Mouse (Mus musculus) heart, postnatal 10 days (tissue): Measurements from ENCODE around the gene Col4a2. TPM values are rescaled to one million over a fixed set of nuclear protein-coding genes. Genes with fewer than 3 reads are reported as not detected.

Experiments
- DNase-seq, 2 experiments: peaks; one replicate each; pipeline ENCODE4 v3.0.0; 2021
- intact Hi-C: fragments of 180-260 bp; cut with DNase I; formaldehyde crosslinking; loops from one replicate; pipeline ENCODE4 v1.15.1; 2025
- total RNA-seq, 2 experiments: library from RNA; stranded (reverse); gene quantifications; 2 replicates each; pipeline ENCODE4 v1.2.3; 2021

Gene Col4a2
- total RNA-seq, 2 experiments from 2014 or later = 697 to 713 TPM

DNA sequence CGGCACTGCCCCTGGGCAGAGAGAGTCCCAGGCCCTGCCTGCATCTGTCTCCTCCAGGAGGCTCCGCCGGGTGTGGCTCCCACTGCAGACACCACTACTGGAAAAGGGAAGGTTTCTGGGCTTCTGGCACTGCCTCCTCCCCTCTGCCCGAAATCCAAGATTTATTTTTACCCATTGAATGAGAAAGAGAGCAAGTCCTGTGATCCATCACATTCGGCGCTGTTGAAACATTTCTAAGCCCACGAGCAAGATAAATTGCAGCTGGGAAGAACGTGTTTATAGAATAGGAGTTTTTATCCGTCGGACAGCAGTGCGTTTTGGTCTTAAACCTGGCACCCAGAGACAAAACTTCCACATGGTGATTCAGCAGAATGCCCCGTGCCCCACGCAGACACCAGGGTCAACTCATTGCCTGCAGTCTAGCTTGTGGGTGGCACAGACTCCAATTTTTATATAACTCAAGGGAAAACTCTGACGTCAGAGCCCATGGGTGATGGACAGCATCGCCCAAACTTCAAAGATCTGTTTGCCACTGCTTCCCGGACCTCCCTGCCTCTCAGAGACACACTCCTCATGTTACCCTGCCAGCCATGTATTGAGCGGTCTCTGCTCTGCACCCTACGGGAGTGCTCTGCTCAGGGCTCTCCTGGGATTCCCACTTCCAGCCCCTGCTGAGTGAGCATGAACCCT, 63.3 kb downstream of the Col4a2 start:
- intact Hi-C loops = no loop called here
- peak in 1 of 2 experiments; percentile 50 for DNase-seq

DNA sequence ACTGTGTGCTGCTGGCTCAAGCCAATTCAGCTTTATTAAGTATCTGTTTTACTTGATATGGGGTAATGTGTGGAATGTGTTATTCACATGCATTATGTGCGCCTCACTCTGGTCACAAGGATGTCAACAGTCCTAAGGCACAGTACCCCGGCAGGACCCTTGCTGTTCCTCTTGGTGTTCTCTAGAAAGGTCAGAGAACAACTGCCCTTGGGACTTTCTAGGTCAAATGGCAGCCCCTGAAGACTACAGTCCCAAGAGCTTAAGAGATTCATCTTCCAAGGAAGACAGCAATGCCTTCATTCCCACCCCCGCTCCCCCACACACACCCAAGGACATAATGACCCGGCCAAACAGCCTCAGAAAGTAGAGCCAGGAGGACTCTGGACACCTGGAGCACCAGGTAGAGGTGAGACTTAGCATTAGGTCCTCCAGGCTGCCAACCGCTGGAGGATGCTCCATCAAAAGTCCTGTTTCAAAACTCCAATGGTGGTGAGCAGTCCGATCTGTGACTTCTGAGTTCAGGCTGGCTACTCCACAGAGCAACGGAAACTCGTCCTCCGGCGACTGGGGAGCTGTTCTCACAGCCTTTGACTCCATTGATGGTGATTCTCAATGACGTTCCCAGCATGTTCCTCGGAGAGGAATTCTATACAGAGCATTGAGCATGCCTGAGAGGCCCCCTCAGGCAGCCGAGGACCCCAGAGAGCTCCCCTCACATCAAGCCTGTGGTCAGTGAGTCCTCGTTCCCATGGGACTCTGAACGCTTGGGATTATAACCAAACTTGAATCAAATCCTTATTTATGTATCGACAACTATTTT, 65.0 kb downstream of the Col4a2 start:
- intact Hi-C loops = no loop called here
- DNase-seq = no peak

DNA sequence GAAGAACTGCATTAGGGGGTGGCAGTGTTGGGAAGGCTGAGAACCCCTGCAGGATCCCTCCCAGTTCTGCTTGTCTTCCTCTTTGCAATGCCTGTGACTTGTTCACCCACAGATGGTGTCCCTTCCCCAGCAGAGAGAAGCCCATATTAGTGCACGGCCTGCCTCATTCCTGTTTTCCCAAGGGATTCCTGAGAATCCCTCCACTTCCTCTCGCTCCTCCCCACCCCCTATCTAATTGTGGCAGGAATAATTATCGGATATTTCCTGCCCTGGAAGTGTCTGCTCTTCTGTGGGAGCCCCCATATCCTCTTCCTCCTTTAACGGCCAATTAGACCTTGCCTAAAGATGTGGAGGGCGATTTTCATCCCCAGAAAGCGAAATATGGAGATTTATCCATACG, 67.0 kb downstream of the Col4a2 start:
- peak; percentile 41 to 56 for DNase-seq
- intact Hi-C loops = no loop called here

DNA sequence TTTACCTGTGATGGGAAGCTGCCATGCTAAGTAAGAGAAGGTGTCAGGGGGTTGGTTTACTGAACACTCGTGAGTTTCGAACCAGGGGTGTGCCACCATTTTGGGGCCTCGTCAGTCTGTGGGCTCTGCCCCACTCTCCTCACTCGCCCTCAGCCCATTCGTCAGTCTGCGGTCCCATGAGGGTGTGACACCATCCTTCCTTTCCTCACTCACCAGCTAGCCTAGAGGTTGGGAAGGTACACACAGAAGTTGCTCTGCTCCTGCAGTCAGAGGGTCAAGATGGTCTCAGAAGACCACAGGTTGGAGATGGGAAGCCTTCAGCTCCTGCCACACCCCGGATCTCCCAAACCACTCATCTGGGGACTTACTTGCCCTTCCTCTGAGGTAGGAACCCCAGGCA, 68.9 kb downstream of the Col4a2 start:
- intact Hi-C loops = loop anchor here (5.0 kb wide), 1 partner anchor 49 kb away; no protein-coding TSS in a partner anchor
- DNase-seq = no peak

DNA sequence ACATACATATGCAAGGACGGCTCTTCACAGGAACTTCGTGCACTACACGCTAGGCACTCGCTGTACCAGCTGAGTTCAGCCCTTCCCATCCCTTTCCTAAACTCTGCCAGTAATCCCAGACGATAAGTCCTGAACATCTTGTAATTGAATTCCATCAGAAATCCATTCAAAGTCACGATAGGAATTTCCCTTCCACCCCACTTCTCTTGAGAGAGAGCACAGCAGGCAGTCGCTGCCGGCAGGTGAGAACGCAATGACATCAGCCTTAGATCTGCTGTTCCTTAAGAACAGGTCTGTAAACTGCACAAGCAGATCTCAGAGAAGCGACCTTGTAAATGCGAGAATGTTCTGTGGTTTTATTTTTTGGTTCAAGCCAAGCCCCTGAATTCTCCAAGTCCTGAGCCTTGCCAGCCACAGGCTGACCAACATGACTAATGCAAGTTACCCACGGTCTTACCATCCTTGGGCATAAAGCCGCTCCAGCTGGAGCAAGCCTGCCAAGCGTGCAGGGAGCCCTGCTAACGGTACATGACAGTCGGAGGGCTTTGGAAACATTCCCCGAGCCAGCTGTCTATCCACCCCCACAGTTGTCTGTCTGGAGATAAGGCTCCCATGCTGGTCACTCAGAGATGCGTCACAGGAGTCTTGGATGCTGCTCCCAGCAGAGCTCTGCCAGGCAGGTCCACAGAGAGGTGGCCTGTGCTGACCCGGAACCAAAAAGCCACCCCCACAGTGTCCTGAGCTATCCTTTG, 69.6 kb downstream of the Col4a2 start:
- intact Hi-C loops = loop anchor here (1.0 to 5.0 kb wide), 2 partner anchors 50 to 70 kb away; partner anchors contain the start of genes Col4a1 and Col4a2
- peak; percentile 82 to 90 for DNase-seq

DNA sequence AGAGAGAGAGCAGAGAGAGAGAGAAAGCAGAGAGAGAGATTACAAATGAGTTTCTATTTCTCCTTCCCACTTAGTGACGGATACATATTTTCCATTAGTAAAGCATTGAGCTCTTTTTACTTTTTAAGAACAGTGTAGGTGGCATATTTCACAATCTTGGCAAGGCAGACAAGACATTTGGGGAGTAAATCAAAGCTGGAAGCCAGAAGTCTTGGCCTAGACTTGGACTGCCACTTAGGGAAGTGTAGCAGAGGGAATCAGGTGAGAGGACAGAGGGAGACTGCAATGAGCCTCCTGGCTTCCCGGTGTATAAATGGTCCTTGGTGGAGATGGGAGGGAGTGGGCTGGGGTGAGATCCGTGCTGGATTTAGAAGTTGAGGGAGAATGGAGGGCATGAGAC, 70.3 kb downstream of the Col4a2 start:
- intact Hi-C loops = loop anchor here (1.0 to 5.0 kb wide), 2 partner anchors 51 to 71 kb away; partner anchors contain the start of genes Col4a1 and Col4a2
- DNase-seq = peak; percentile 43 to 47

DNA sequence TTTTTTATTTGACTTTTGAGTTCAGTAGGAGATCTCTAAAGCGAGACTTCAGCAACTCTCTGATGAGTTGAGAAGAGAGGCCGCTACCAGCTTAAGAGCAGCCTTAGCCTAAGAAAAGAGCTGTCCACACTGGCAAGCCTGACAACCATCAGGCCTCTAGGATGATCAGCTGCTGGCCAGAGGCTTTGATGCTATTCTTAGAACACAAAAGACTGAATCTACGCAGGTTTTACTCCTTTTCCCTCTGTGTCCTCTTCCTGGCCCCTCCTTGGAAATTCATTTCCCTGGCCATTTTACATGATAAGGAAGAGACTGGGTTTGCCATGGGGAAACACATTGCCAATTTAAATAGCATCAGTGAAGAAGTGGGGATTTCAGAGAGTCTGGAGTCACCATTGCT, 70.8 kb downstream of the Col4a2 start:
- intact Hi-C loops = loop anchor here (5.0 kb wide), 1 partner anchor 51 kb away; no protein-coding TSS in a partner anchor

DNA sequence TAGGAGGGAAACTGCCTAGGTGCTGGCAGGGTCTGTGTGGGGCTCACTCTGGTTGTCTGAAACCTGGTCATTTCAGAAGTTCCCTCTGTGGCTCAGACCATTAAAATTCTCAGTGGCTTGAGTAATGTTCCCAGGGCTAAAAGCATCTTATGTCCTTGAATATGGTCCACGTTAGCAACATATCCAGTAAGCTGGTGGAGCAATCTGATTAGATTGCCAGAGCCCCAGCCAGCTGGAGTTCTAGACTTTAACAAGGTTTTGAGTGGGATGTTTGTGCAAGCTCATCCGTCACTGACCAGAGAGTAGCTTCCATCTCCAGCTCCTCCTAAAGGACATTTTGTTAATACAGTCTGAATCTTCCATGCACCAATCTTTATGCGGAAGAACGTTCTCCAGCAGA, 72.2 kb downstream of the Col4a2 start:
- intact Hi-C loops = loop anchor here (5.0 kb wide), 1 partner anchor 53 kb away; no protein-coding TSS in a partner anchor
- no peak for DNase-seq

More for the DNA sequence above, 70.8 kb downstream of the Col4a2 start:
- peak; percentile 48 to 49 for DNase-seq

DNA sequence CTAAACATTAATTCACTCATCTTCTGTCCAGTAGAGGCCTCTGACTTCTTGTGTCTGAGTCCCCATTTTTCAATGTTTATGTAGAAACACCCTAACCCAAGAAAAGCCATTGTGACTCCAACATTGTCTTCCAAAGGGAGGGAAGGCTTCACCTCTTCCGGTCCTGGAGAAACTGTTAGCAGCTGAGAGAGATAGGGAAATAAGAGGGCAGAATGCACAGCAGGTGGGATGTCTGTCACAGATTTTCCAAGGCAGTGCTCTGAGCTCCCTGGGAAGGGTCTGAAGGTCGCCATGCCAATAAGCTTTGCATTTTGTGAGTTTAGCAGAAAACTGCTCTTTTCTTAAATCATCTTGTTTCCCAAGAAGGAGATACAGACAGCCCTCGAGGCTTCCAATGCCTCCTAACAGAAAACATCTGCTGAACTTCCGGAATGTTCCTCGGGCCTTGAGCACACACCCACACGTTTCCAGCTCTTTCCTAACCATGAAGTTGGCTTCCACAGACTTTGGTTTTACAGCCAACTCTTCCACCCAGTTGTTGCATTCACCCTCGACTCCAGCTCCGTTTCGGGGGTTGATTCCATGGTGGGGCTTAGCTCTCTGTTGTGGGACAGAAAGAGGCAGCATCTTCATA, 72.8 kb downstream of the Col4a2 start:
- intact Hi-C loops = no loop called here
- peak; percentile 71 to 72 for DNase-seq

DNA sequence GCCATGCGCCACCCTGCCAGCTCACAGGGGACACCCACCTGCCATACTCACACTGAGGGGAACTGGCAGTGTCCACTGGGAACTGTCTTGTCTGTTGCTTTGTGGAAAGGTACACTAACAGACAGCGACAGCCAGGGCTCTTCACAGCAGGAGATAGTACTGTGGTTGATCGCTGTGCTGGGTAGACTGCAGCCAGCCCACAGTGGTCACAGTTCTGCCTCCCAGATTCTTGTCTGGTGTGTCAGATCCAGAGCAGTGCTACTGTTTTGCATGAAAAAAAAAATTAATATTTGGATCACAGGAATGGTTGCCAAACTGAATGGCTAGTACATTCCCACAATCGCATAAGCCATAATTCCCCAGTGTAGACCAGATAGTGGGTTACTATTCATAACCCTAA, 74.7 kb downstream of the Col4a2 start:
- peak in 1 of 2 experiments; percentile 39 for DNase-seq
- intact Hi-C loops = no loop called here

DNA sequence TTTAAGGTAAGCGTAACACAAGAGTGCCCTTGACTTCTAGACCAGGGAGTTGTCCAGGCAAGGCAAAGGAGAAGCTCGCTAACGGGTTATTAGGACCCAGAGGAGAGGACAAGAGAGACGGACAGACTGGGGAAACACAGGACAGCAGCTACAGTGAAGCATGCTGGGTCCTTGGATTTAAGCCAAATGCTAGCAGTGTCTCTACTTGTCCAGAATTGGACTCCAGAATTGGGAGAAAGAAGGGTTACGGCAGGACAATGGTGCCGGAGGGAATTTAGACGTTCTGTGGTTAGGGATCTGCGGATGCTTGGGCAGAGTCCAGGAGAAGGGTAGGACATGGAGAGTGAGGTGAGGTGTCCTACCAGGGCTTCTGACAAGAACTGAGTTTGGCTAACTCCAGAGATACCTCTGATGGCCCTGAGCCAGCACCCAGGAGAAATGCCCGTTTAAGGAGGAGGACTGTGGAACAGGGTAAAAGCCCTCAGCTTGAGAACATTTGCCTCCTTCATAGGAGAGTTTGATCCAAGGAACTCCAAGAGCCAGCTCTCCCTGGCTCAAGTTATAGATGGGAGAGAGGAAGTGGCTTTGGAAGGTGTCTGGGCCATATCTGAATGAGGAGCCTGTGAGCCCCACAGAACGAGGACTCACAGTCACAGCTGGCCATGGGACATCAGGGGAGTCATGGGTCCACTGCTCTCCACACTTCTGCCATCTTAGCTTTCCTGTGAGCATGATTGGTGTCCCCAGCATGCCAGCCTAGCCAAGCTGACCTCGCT, 76.9 kb downstream of the Col4a2 start:
- peak; percentile 43 to 44 for DNase-seq
- intact Hi-C loops = no loop called here

DNA sequence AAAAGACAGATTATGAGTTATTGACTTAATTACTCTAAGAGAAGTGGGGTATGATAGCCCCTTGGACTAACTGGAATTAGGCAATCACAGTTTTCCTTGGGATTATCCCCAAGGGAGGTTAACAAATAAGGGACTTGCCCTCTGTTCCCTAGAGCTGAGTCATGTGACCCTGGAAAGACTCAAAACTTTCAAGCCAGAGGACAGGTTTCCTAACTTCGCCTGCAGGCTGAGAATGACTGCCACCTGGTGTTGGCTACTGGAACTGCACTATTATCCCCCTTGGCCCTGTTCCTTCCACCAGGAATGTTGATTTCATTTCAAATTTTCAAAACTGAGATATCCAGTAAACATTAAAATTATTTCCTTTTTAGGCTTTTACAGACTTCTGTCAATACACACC, 80.1 kb downstream of the Col4a2 start:
- DNase-seq = peak; percentile 89 to 91
- intact Hi-C loops = loop anchor here (1.0 kb wide), 2 partner anchors 79 to 139 kb away; no protein-coding TSS in a partner anchor

DNA sequence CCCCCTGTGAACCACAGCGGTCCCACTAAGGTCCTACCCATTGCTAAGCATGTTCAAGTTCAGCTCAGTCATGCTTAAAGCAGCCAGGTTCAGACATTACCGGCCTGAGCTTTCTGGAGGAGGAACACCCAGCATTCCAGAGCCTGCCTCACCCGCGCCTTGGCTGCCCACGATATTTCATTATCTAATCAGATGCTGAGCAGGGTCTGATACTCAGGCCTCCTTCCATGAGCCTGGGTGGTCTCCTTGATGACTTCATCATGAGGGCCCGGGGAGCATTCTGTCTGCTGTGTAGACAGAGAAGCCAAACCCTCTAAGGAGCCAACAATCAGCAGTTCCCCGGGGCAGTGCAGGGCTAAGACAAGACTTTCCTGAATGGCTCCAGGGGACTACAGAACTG, 80.6 kb downstream of the Col4a2 start:
- intact Hi-C loops = loop anchor here (1.0 kb wide), 1 partner anchor 80 kb away; no protein-coding TSS in a partner anchor
- no peak for DNase-seq

DNA sequence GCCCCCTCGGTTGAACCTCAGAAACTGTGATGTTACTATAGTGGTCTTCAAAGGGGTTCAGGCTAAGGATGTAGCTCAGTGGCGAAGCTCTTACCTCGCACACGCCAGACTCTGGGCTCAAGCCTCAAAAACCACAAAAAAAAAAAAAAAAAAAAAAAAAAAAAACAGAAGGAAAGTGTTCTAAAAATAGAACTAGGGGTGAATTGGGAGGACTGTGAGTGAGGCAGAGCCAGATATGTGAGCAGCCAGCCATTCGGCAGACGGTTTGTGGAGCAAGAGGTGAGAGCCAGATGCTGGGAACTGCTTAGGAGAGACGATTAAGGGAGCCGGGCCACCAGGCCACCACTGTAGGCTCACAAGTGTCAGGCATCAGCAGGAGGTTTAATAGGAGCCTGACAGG, 81.0 kb downstream of the Col4a2 start:
- DNase-seq = peak; percentile 66 to 72
- intact Hi-C loops = loop anchor here (1.0 kb wide), 1 partner anchor 80 kb away; no protein-coding TSS in a partner anchor

DNA sequence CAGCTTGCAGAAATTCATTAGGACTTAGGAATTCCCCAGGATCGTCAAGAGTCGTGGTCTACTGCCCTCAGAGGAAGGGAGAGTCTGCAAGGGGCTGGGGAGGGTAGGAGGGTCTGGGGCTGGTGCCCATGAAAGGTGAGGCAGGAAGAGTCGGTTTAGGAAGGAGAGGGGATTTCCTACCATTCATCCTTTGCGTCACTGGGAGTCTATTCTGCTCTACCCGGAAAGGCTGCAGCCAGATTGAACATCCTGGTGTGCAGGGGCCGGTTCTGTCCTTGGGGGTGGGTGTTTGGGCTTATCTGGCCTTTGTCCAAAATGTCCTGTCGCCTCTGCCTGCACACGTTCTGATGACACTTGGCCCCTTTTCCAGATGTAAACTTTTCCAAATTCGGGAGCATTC, 82.2 kb downstream of the Col4a2 start:
- DNase-seq = peak in 1 of 2 experiments; percentile 43
- intact Hi-C loops = no loop called here

DNA sequence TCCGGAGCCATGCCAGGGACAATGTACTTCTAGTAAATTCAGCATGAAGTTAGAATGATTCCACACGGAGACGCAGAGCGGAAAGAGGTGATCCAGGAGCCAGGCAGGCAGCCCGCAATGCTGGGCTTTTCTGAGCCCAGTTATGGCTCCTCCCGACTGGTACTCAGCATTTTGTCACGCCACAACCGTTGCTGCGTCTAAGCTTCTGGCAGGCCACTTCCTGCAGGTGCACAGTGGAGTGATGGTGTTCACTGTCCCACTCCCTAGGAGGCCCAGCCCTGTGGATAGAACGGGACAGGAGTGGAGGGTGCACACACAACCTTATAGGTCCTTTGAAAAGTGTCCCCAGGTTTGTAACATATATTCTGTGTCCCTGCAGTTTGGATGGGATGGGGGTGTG, 83.0 kb downstream of the Col4a2 start:
- intact Hi-C loops = no loop called here
- no peak for DNase-seq

DNA sequence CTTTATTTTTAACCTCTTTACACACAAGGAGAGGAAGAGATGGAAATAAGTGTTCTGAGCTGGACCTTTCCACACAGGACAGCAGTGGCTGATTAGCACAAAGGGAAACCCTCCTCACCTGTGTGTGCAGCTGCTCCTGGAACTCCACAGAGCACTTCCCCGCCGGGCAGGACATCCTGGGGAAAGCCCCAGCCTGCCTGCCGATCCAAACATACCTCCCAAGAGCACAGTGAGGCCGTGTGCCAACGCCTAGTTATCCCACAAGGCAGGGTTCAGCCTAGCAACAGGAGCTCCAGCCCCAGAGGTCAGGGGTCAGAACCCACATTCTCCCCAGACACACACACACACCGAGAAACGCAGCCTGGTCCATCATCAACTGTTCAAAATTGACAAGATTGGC, 83.5 kb downstream of the Col4a2 start:
- DNase-seq = peak; percentile 50
- intact Hi-C loops = no loop called here

DNA sequence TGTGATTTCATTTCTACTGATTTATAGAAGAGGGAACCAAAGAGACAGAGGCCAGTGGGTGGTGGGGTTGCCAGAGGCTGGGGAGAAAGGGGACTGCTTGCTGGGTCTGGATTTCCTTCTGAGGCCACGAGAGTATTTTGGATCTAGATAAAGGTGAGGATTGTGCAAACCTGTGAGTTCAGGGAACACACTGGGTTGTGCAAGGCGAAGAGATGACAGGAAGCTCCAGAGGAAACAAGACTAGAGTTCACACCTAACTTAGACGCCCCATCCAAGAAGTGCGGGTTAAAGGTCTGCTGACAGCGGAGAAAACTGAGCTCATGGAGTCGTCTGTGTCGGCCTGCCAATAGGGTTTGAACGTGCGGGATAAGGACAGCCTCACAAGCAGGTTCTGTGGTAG, 84.5 kb downstream of the Col4a2 start:
- intact Hi-C loops = no loop called here
- no peak for DNase-seq

DNA sequence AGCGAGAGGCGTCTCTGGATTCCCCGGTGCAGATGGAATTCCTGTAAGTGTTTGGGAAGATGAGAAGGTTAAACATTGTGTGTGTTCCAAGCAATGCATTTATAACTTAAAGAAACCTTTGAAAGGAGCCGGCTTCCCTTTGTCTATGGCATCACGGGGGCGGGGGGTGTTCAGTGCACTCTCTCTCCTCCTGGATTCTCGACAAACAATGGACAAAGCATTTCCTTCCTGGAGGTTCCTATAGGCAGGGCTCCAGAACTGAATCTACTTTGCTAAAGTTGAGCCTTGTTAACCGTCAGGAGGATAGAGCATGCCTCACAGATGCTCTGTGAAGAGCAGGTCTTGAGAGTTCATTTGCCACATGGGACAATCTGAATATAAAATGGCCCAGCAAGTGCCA, 87.1 kb downstream of the Col4a2 start:
- peak in 1 of 2 experiments; percentile 41 for DNase-seq
- intact Hi-C loops = no loop called here
